Mouse (Mus musculus): Measurements from ENCODE around the gene Fer1l5.

The Fer1l5 gene

DNA sequence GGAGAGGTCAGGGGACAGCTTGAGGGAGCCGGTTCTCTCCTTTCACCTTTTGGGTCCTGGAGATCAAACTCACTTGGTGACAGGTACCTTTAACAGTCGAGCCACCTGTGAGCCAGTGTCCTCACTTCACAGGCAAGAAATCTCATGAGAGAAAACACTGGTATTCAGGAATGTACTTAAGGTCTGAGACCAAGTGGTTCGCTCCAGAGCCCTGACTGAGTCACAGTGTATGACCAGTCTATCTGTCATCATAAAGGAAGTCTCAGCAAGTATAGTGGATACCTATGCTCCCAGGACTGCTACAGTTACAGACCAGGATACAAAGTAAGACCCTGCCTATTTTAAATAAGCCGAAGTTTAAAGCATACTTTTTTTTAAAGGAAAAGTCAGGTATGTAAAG is 60.9 kb downstream of the Fer1l5 start:
- DNase-seq (ENCODE audit: low spot score), result no peak

DNA sequence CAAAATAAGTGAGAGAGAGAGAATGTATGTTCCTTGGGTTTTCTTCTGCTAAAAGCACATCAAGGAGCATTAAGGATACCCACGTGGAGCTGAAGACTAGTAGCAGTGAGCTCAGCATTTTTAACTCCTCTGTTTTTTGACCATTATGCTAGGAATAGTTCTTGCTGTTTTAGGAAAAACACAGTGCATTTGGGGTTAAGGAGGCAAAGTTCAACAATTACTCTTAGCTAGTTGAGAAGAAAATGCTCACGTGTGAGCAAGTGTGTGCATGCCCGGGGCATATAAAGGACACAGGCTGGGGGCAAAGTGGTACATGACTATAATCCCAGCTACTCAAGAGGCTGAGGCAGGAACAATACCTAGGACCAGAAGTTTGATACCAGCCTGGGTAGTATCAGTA is 61.5 kb downstream of the Fer1l5 start:
- DNase-seq (ENCODE audit: low spot score), result no peak

DNA sequence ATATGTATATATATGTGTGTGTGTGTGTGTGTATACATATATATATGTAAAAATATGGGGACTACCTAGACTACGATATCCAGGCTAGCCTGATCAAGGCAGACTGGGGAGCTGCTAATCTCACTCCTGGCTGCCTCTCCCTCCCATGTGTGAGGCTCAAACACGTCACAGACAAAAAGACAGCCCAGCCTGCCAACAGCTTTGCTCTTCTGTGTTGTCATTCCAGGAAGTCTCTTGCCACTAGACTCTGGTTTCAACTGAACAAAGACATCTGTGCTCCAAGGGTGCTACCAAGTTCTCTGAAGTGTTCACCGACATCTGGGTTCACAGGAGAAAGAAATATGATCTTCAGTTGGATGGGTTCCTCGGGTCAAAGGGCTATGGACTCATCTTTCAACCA is 63.0 kb downstream of the Fer1l5 start:
- no peak for DNase-seq (ENCODE audit: low spot score)

- no peak for DNase-seq (ENCODE audit: low spot score)
Measured at GRCm38 (mm10) chr1:36436515-36436914, 64.4 kb downstream of the Fer1l5 start.

GRCm38 (mm10) chr1:36437223-36437622 is 65.1 kb downstream of the Fer1l5 start:
- DNase-seq (ENCODE audit: low spot score), result no peak

DNA sequence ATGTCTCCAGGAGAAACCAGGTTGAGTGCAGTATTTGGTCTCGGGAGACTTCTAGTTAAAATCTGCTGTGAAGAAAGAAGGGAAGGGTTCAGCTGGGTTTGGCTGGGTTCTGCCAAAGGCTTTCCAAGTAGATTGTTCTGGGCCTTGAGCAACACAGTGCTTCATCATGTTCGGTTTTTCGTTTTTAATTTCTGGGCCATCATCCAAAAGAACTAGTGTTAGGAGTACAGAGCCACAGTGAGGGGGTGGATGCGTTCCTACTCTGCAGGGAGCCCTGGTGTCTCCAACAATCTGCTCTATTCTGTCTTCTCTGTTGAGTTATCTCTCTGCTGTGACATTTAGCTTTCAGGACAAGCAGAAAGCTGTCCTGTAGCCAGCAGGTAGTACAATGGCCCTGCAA is 69.0 kb downstream of the Fer1l5 start:
- no peak for DNase-seq (ENCODE audit: low spot score)

GRCm38 (mm10) chr1:36444471-36445464 is 72.7 kb downstream of the Fer1l5 start, which contains the start of gene Lman2l:
Gene Lman2l, minus strand, starts transcription at chr1:36445271.
- DNase-seq (ENCODE audit: low spot score), result peak; percentile 87

- DNase-seq (ENCODE audit: low spot score), result no peak
Measured at GRCm38 (mm10) chr1:36445508-36445907, 73.4 kb downstream of the Fer1l5 start.

- no peak for DNase-seq (ENCODE audit: low spot score)
Measured at GRCm38 (mm10) chr1:36446106-36446824, 74.2 kb downstream of the Fer1l5 start.

DNA sequence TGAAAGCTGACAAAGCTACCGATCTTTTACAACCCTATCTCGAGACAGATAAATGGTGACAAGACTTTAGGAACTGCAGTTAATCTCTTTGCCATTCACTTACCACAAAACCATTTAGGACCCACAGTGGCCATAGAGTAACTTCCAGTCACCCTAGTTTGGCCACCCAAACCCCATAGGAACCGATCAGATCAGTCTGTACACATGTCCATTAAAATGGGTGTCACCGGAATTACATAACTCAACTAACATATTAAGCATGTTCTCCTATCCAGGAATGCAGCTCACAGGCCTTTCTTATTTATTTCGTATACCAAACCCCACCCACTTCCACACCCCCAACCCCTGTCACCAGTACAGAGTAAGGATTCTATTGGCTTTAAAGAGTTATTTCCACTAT is 74.8 kb downstream of the Fer1l5 start:
- no peak for DNase-seq (ENCODE audit: low spot score)

DNA sequence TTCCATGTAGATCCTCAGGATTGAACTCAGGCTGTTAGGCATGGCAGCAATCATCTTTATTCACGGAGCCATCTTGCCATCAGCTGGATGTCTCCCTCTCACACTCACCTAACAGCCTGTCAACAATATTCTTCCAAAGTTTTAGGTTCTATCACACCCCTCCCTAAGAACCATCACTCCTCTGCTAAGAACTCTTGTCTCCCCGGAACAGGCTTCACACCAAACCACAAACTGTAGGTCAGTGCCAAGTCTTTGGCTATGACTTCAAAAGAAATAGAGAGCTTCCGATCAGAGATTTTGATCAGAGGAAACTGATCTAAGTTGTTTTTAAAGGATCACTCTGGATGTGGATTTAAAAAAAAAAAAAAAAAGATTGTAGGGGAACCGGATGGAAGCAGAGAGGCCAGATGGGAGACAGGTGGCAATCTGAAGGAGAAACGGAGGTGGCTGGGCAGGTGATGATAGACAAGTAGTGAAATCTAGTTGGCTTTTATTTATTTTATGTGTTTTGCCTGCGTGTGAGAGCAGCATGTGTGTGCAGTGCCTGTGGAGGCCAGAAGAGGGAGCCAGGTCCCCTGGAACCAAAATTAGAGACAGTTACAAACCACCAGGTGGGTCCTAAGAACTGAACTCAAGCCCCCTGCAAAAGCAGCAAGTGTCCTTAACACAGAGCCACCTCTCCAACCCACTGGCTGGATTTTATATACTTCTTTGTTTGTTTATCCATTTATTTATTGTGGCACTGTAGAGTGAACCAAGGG is 82.1 kb downstream of the Fer1l5 start:
- no peak for DNase-seq (ENCODE audit: low spot score)

DNA sequence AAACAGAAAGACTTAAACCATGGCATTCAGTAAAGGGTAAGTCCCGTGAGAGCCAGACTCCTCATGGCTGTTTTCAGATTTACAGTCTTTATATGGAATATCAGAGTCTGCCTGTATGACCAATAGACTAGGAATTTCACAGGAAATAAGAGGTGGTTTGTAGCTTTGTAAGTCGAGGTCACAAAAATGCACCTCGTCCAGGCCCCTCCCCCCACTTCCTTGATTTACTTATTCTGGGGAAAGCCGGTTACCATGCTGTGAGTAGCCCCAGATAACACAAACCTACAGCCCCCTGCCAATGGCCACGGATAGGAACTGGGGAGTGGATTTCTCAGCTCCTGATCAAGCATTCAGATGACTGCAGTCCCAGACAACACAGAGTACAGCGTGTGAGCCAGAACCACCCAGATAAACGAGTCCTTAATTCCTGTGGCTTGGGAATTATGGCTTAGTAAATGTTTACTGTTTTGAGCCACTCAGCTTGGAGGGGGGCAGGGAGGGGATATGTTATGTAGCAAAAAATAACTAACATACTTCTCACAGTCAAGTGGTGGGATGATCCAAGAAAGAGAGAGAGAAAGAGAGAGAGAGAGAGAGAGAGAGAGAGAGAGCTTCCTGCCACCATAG is 85.4 kb downstream of the Fer1l5 start:
- DNase-seq (ENCODE audit: low spot score), result no peak

DNA sequence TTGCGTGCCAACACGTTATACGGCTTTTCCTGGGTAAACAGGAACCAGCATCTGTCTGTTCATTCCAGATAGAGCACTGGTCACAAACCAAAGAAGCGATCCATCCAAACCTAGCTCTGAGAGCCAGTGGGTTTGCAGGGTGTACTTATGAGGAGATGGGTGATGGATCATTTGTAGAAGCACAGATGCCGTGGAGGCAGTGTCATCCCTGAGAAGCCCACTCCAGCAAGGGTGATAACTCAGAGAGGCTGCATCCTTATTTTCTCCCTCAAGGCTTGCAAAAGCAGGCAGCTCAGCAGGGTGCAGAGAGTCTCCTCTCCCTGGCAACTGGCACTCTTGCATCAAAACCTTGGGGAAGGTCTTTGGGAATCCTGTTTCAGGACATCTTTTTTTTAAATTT is 86.1 kb downstream of the Fer1l5 start:
- no peak for DNase-seq (ENCODE audit: low spot score)

DNA sequence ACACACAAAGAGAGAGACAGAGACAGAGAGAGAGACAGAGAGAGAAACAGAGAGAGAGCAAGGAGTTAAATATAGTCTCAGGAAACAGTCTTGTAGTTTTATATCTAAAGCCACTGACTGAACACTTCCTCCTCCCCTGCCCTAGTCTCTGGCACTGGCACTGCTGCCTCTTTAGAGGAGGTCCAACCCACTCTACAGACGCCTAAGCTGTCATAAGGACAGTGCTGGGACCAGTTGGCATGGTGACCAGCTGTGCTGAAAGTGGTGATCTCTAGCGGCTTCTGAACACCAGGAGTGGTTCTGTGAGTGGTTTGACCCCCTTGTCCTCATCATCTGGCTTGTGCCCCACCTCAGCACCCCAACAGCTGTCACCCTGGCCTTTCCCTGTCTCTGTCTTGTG is 89.7 kb downstream of the Fer1l5 start:
- no peak for DNase-seq (ENCODE audit: low spot score)

DNA sequence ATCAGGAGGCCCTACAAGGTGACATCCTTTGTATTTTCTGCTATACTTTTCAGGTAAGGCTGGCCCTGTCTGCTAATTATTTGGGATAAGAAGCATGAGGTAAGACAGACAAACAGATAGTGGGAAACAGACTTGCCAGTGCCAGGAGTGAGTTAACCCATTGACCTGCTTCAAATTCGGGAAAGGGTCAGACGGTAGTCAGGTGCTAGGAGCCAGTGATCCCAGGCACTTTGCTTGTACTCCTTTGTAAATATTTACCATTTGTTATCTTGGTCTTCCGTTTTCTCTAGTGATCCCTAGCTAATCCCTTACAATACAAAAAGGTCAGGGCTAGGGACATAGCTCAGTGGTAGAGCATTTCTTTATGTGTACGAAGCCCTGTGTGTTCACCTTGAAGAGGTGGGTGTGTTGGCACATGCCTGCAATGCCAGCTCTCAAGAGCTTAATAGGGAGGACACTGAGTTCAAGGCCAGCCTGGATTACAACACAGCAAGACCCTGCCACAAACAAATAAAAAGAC is 93.6 kb downstream of the Fer1l5 start:
- no peak for DNase-seq (ENCODE audit: low spot score)

GRCm38 (mm10) chr1:36467446-36467845 is 95.4 kb downstream of the Fer1l5 start:
- DNase-seq (ENCODE audit: low spot score), result no peak

- DNase-seq (ENCODE audit: low spot score), result no peak
Measured at GRCm38 (mm10) chr1:36469811-36470444, 97.8 kb downstream of the Fer1l5 start.

- peak; percentile 72 for DNase-seq (ENCODE audit: low spot score)
Measured at GRCm38 (mm10) chr1:36471181-36472105, 99.4 kb downstream of the Fer1l5 start, which contains the start of gene Cnnm4. Gene Cnnm4, plus strand, starts transcription at chr1:36471620.
